Mouse (Mus musculus): ENCODE measurements around the gene Gon7.

DNA sequence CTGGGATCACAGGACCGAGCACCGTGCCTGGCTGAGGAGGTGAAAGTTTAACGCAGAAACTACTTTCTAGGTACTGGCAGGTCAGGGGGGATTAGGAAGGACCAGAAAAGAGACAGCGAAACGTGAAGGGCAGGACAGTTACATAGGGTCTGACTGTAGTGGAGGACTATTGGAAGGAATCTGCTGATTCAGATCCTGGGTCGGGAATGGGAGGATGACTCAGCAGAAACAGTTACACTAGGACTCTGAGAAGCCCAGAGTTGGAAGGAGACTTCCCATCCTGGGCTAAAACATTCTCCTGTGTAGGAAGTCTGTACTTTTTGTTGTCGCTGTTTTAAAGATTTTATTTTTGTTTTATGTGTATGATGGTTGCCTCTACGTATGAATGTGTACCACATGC lies 14.0 kb upstream of the Gon7 start:
- TF ChIP-seq CTCF (IDR thresholded peaks at IDR 0.05; ENCODE audit: low read depth) (no peak), EP300 (IDR thresholded peaks at IDR 0.05; ENCODE audit: low read depth) (no peak)

Measured in liver, postnatal 0 days (tissue).